Mouse (Mus musculus): Measurements from ENCODE around the gene Rab1b. TPM values are rescaled to one million over a fixed set of nuclear protein-coding genes. Genes with fewer than 3 reads are reported as not detected.

Rab1b gene
- polyA plus RNA-seq, 1 experiment: 123 TPM

GRCm38 (mm10) chr19:5122492-5122891, 15.6 kb upstream of the Rab1b start:
- Histone ChIP-seq H3K27ac (ENCODE audit: insufficient read depth, low read length) (no peak overlapping the region), H3K4me3 (ENCODE audit: insufficient read depth, low read length) (no peak overlapping the region), H3K4me1 (ENCODE audit: control insufficient read depth, insufficient read depth, low read length) (no peaks in the 10 kb centered on the region)
- TF ChIP-seq POLR2A (IDR thresholded peaks at IDR 0.05; ENCODE audit: low read depth, low read length) (no peak), CTCF (IDR thresholded peaks at IDR 0.05; ENCODE audit: borderline replicate concordance, insufficient read depth, low read length) (no peak)

DNA sequence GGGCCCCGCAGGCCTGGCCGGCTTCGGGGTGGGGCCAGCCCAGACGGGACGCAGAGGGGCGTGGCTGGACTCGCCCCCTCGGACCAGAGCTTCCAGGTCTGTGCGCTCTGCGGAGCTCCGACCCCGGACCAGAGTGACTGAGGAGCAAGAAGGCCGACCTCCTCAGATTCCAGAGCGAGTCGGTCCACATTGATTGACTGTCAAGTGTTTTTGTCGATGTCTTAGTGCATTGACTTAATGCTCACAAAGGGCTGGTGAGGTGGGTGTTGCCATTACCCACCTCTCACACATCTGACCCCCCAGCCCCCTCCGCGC, 11.5 kb upstream of the Rab1b start, which contains the start of gene Klc2:
Gene Klc2, minus strand, starts transcription at position 177 of the 315 bp plus-strand sequence.
- H3K4me3 ChIP-seq (ENCODE audit: insufficient read depth, low read length): peak within 1 kb of the TSS; percentile 82
- H3K4me1 ChIP-seq (ENCODE audit: control insufficient read depth, insufficient read depth, low read length): no peaks in the 10 kb centered on the region
- peak within 1 kb of the TSS; percentile 80 for H3K27ac ChIP-seq (ENCODE audit: insufficient read depth, low read length)
- TF ChIP-seq POLR2A (IDR thresholded peaks at IDR 0.05; ENCODE audit: low read depth, low read length) (peak; percentile 59), CTCF (IDR thresholded peaks at IDR 0.05; ENCODE audit: borderline replicate concordance, insufficient read depth, low read length) (no peak)

GRCm38 (mm10) chr19:5117494-5118383, 10.9 kb upstream of the Rab1b start:
- H3K27ac ChIP-seq (ENCODE audit: insufficient read depth, low read length): peak overlapping the region; percentile 80
- TF ChIP-seq POLR2A (IDR thresholded peaks at IDR 0.05; ENCODE audit: low read depth, low read length): peak; percentile 53
- TF ChIP-seq CTCF (IDR thresholded peaks at IDR 0.05; ENCODE audit: borderline replicate concordance, insufficient read depth, low read length): peak; percentile 95
- H3K4me3 ChIP-seq (ENCODE audit: insufficient read depth, low read length): peak overlapping the region; percentile 82
- no peaks in the 10 kb centered on the region for H3K4me1 ChIP-seq (ENCODE audit: control insufficient read depth, insufficient read depth, low read length)

- Histone ChIP-seq H3K4me3 (ENCODE audit: insufficient read depth, low read length) (no peak overlapping the region), H3K4me1 (ENCODE audit: control insufficient read depth, insufficient read depth, low read length) (no peaks in the 10 kb centered on the region), H3K27ac (ENCODE audit: insufficient read depth, low read length) (no peak overlapping the region)
- no peak for TF ChIP-seq POLR2A (IDR thresholded peaks at IDR 0.05; ENCODE audit: low read depth, low read length)
- TF ChIP-seq CTCF (IDR thresholded peaks at IDR 0.05; ENCODE audit: borderline replicate concordance, insufficient read depth, low read length): no peak
These were observed 6.9 kb upstream of the Rab1b start for GRCm38 (mm10) chr19:5113783-5114182.

DNA sequence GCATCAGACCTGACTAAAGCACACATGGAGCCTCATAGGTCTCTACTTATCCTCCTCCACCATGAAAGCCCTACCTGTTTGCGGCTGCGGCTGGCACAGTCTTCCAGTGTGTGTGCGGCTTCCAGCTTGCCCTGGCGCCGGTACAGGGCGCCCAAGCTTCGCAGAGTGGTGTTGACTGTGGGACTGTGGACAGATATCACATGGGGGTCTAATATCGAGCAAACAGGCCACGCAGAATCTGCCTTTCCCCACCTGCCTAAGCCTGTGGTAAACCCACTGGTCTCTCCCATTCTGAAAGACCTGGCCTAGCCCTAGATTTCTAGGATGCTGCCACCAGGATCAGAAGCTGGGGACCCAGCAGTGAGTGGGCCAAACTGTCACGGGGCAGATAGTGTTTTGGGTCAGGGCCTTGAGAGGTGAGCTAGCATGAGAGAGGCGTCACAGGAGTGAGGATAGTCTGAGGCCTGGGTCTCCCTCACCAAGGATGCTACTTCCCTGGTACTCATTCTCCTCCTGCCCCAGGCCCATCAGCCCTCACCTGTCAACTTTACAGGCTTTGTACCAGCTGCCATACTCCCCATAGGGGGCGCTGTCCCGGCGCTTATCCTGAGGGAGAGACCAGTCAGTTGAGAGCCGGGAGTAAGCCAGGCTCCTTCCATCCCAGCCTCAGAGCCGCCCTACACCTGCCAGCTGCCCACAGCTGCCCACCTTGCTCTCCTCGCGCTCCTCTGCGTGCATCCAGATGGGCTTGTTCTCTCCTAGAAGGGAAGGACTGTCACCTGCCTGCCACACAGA, 3.0 kb upstream of the Rab1b start:
- Histone ChIP-seq H3K27ac (ENCODE audit: insufficient read depth, low read length) (no peak overlapping the region), H3K4me3 (ENCODE audit: insufficient read depth, low read length) (no peak overlapping the region), H3K4me1 (ENCODE audit: control insufficient read depth, insufficient read depth, low read length) (peaks cover 5% of the 10 kb centered on the region)

DNA sequence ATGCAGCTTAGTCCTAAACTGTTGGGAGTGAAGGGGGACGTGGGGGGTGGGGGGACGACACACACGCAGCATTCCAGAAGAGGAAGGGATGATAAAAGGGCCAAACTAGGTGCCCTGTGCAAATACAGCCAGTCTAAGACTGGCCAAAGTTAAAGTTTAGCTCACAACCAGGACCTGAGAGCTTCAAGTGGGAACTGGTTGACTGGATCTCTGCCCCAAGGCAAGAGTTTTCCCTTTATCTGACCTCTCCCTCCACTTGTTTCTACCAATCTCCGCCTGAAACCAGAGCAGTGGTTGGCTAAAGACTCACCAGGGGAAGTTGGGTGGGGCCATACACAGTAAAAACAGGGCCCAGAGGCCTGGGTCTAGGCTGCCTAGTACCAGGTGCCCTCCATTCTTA, 1.8 kb upstream of the Rab1b start:
- no peak overlapping the region for H3K27ac ChIP-seq (ENCODE audit: insufficient read depth, low read length)

More for the DNA sequence above, 3.0 kb upstream of the Rab1b start:
- no peak for TF ChIP-seq CTCF (IDR thresholded peaks at IDR 0.05; ENCODE audit: borderline replicate concordance, insufficient read depth, low read length)
- TF ChIP-seq POLR2A (IDR thresholded peaks at IDR 0.05; ENCODE audit: low read depth, low read length): no peak

GRCm38 (mm10) chr19:5108271-5108575, 1.4 kb upstream of the Rab1b start:
- Histone ChIP-seq H3K4me1 (ENCODE audit: control insufficient read depth, insufficient read depth, low read length) (peaks cover 5% of the 10 kb centered on the region), H3K4me3 (ENCODE audit: insufficient read depth, low read length) (no peak overlapping the region), H3K27ac (ENCODE audit: insufficient read depth, low read length) (no peak overlapping the region)
- TF ChIP-seq CTCF (IDR thresholded peaks at IDR 0.05; ENCODE audit: borderline replicate concordance, insufficient read depth, low read length) (no peak), POLR2A (IDR thresholded peaks at IDR 0.05; ENCODE audit: low read depth, low read length) (no peak)

More for the DNA sequence above, 1.8 kb upstream of the Rab1b start:
- H3K4me1 ChIP-seq (ENCODE audit: control insufficient read depth, insufficient read depth, low read length): peaks cover 5% of the 10 kb centered on the region
- H3K4me3 ChIP-seq (ENCODE audit: insufficient read depth, low read length): no peak overlapping the region
- no peak for TF ChIP-seq CTCF (IDR thresholded peaks at IDR 0.05; ENCODE audit: borderline replicate concordance, insufficient read depth, low read length)
- no peak for TF ChIP-seq POLR2A (IDR thresholded peaks at IDR 0.05; ENCODE audit: low read depth, low read length)

- H3K4me3 ChIP-seq (ENCODE audit: insufficient read depth, low read length): no peak overlapping the region
- peaks cover 5% of the 10 kb centered on the region for H3K4me1 ChIP-seq (ENCODE audit: control insufficient read depth, insufficient read depth, low read length)
- H3K27ac ChIP-seq (ENCODE audit: insufficient read depth, low read length): no peak overlapping the region
- no peak for TF ChIP-seq CTCF (IDR thresholded peaks at IDR 0.05; ENCODE audit: borderline replicate concordance, insufficient read depth, low read length)
- TF ChIP-seq POLR2A (IDR thresholded peaks at IDR 0.05; ENCODE audit: low read depth, low read length): no peak
These were observed 841 bp upstream of the Rab1b start for GRCm38 (mm10) chr19:5107556-5108270.

DNA sequence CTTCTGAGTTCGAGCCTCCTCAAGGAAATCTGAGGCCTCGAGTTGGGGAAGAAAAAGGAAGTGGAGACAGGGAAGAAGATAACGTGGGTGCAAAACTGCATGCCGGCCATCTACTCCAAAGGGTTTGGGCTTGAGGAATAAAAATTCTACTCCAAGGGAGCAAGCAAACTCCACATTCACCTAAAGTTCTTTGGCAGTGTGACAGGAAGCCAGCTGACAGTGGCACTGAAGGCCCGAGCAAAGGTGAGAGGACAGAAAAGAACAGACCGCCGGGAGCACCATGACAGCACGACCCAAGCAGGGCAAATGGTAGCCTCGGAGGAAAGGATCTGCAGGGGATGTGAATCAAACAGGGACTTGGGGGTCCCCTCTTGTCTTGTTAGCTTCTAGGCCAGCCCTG, 798 bp downstream of the Rab1b start:
- H3K4me1 ChIP-seq (ENCODE audit: control insufficient read depth, insufficient read depth, low read length): peaks cover 5% of the 10 kb centered on the region
- peak overlapping the region; percentile 84 for H3K4me3 ChIP-seq (ENCODE audit: insufficient read depth, low read length)
- no peak for TF ChIP-seq CTCF (IDR thresholded peaks at IDR 0.05; ENCODE audit: borderline replicate concordance, insufficient read depth, low read length)
- TF ChIP-seq POLR2A (IDR thresholded peaks at IDR 0.05; ENCODE audit: low read depth, low read length): no peak
- peak overlapping the region; percentile 94 for H3K27ac ChIP-seq (ENCODE audit: insufficient read depth, low read length)
